Mouse (Mus musculus): ENCODE results near the gene Barhl1. TPM values are rescaled to one million over a fixed set of nuclear protein-coding genes. Genes with fewer than 3 reads are reported as not detected.

Barhl1 gene
- polyA plus RNA-seq (2016; fragmentation: Nextera tagmentation; extraction: Ambion mirVana), result 4.4 and 5.7 TPM in 2 replicates

DNA sequence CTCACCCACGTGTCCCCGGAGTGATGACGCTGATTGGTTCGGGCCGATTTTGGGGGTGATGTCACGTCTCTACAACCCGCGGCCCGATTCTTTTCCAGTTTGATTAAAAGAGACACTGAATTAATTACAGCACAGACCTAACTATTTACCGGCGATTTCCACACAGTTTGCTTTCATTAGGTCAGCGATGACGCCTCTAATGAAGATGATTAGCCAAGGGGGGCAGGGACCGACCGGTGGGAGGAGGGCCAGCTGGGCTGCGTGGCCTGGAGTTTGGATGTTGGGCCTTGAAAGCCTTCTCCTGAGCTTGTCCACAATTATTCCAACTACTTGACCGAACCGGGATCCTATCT lies at the start of gene Barhl1:
Gene Barhl1, minus strand, starts transcription at position 156 of the 353 bp plus-strand sequence.
- Histone ChIP-seq H3K4me2 (peak within 1 kb of the TSS; percentile 40), H3K9me3 (no peaks in the 10 kb centered on the region), H3K4me1 (peaks cover 28% of the 10 kb centered on the region), H3K4me3 (replicated peaks) (peak within 1 kb of the TSS; percentile 19), H3K9ac (peak within 1 kb of the TSS; percentile 29; the same call in 1 of the 2 replicates), H3K27me3 (peaks cover 98% of the 10 kb centered on the region), H3K27ac (no peak within 1 kb of the TSS), H3K36me3 (replicated peaks) (no peaks in the 10 kb centered on the region)
- no peak for ATAC-seq (ENCODE audit: low FRiP score)
- 2% methylated on average over 18 of the region's 18 CpGs for WGBS

- Histone ChIP-seq H3K27ac (no peak overlapping the region), H3K9ac (no peak overlapping the region), H3K4me1 (peaks cover 26% of the 10 kb centered on the region), H3K4me2 (no peak overlapping the region), H3K4me3 (replicated peaks) (no peak overlapping the region), H3K9me3 (no peaks in the 10 kb centered on the region), H3K36me3 (replicated peaks) (no peaks in the 10 kb centered on the region), H3K27me3 (peaks cover 61% of the 10 kb centered on the region)
- ATAC-seq (ENCODE audit: low FRiP score), result no peak
- 89% methylated on average over 6 of the region's 6 CpGs for WGBS
These were observed 47.1 kb upstream of the Barhl1 start for GRCm38 (mm10) chr2:28963565-28963964.

GRCm38 (mm10) chr2:28961636-28962035 lies 45.2 kb upstream of the Barhl1 start:
- no peak overlapping the region for H3K27ac ChIP-seq
- H3K36me3 ChIP-seq (replicated peaks), result no peaks in the 10 kb centered on the region
- H3K4me2 ChIP-seq, result no peak overlapping the region
- no peak overlapping the region for H3K4me3 ChIP-seq (replicated peaks)
- ATAC-seq (ENCODE audit: low FRiP score), result no peak
- 68% methylated on average over 5 of the region's 5 CpGs for WGBS
- H3K9ac ChIP-seq, result no peak overlapping the region
- no peaks in the 10 kb centered on the region for H3K9me3 ChIP-seq
- peaks cover 49% of the 10 kb centered on the region for H3K27me3 ChIP-seq
- H3K4me1 ChIP-seq, result peaks cover 12% of the 10 kb centered on the region

GRCm38 (mm10) chr2:28961024-28961585 lies 44.6 kb upstream of the Barhl1 start:
- no peak overlapping the region for H3K4me2 ChIP-seq
- H3K36me3 ChIP-seq (replicated peaks), result no peaks in the 10 kb centered on the region
- H3K27ac ChIP-seq, result no peak overlapping the region
- no peaks in the 10 kb centered on the region for H3K9me3 ChIP-seq
- no peak overlapping the region for H3K9ac ChIP-seq
- peaks cover 7% of the 10 kb centered on the region for H3K4me1 ChIP-seq
- no peak overlapping the region for H3K4me3 ChIP-seq (replicated peaks)
- ATAC-seq (ENCODE audit: low FRiP score), result no peak
- H3K27me3 ChIP-seq, result peaks cover 47% of the 10 kb centered on the region
- 93% methylated on average over 15 of the region's 15 CpGs for WGBS

DNA sequence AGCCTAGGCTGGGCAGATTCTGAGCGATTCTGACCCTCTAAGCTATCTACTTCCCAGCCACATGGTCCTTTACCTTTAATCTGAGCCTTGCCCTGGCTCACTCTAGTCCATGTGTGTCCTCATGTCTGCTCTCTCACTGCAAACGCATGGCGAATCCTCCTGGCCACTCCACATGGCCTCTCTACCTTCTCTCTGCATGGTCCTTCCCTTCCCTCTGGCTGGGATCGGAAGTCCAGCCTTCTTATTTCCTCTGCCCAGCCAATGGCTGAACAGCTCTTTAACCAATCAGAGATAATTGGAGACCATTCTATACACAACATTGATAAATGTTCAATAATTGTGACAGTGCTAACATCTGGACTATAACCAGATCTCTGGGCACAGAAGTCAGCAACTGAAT lies 40.4 kb upstream of the Barhl1 start:
- no peak overlapping the region for H3K27ac ChIP-seq
- no peaks in the 10 kb centered on the region for H3K4me1 ChIP-seq
- H3K4me2 ChIP-seq, result no peak overlapping the region
- 83% methylated on average over 4 of the region's 4 CpGs for WGBS
- no peaks in the 10 kb centered on the region for H3K36me3 ChIP-seq (replicated peaks)
- no peak for ATAC-seq (ENCODE audit: low FRiP score)
- peaks cover 44% of the 10 kb centered on the region for H3K27me3 ChIP-seq
- H3K9ac ChIP-seq, result no peak overlapping the region
- no peak overlapping the region for H3K4me3 ChIP-seq (replicated peaks)
- no peaks in the 10 kb centered on the region for H3K9me3 ChIP-seq

GRCm38 (mm10) chr2:28954595-28954994 lies 38.1 kb upstream of the Barhl1 start:
- no peak overlapping the region for H3K4me2 ChIP-seq
- no peaks in the 10 kb centered on the region for H3K9me3 ChIP-seq
- no peak overlapping the region for H3K4me3 ChIP-seq (replicated peaks)
- no peaks in the 10 kb centered on the region for H3K36me3 ChIP-seq (replicated peaks)
- no peak overlapping the region for H3K27ac ChIP-seq
- no peak overlapping the region for H3K9ac ChIP-seq
- no peak for ATAC-seq (ENCODE audit: low FRiP score)
- no peaks in the 10 kb centered on the region for H3K4me1 ChIP-seq
- H3K27me3 ChIP-seq, result peaks cover 46% of the 10 kb centered on the region
- 79% methylated on average over 9 of the region's 9 CpGs for WGBS

DNA sequence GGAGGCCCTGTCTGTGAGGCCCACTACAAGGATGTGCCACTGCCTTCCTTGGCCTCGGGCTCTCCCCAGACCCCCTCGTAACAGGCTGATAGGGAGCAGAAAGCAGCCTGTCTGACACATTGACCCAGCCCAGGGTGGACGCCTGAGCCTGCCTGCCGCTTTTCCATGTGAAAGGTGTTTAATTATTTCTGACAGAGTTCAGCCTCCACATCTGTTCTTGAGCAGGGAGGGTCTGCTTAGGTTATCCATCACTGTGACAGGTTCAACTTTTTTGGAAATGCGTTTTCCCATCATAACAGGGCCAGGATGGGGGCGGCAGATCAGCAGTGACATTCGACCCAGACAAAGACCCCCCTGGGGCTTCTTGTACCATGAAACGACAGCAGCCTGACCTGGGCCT lies 36.5 kb upstream of the Barhl1 start:
- Histone ChIP-seq H3K27ac (no peak overlapping the region), H3K9me3 (no peaks in the 10 kb centered on the region), H3K36me3 (replicated peaks) (no peaks in the 10 kb centered on the region), H3K9ac (no peak overlapping the region), H3K4me3 (replicated peaks) (no peak overlapping the region), H3K27me3 (peaks cover 40% of the 10 kb centered on the region), H3K4me1 (no peaks in the 10 kb centered on the region), H3K4me2 (no peak overlapping the region)
- ATAC-seq (ENCODE audit: low FRiP score), result no peak
- 60% methylated on average over 8 of the region's 8 CpGs for WGBS

- Histone ChIP-seq H3K9ac (no peak overlapping the region), H3K4me1 (peaks cover 32% of the 10 kb centered on the region), H3K36me3 (replicated peaks) (no peaks in the 10 kb centered on the region), H3K4me3 (replicated peaks) (no peak overlapping the region), H3K27ac (no peak overlapping the region), H3K4me2 (no peak overlapping the region), H3K27me3 (peaks cover 44% of the 10 kb centered on the region), H3K9me3 (no peaks in the 10 kb centered on the region)
- ATAC-seq (ENCODE audit: low FRiP score), result no peak
- WGBS, result 84% methylated on average over 3 of the region's 3 CpGs
These were observed 29.8 kb upstream of the Barhl1 start for GRCm38 (mm10) chr2:28946312-28946711.

- Histone ChIP-seq H3K4me3 (replicated peaks) (no peak overlapping the region), H3K9ac (no peak overlapping the region), H3K4me1 (peaks cover 32% of the 10 kb centered on the region), H3K27me3 (peaks cover 51% of the 10 kb centered on the region), H3K9me3 (no peaks in the 10 kb centered on the region), H3K27ac (peak overlapping the region; percentile 70; the same call in 1 of the 2 replicates), H3K4me2 (peak overlapping the region; percentile 17; the same call in 1 of the 2 replicates), H3K36me3 (replicated peaks) (no peaks in the 10 kb centered on the region)
- ATAC-seq (ENCODE audit: low FRiP score), result peak; percentile 60; the same call in 1 of the 2 replicates
- WGBS, result 33% methylated on average over 6 of the region's 6 CpGs
These were observed 28.9 kb upstream of the Barhl1 start for GRCm38 (mm10) chr2:28945388-28945787.

GRCm38 (mm10) chr2:28943666-28944516 lies 27.4 kb upstream of the Barhl1 start:
- Histone ChIP-seq H3K4me1 (peaks cover 40% of the 10 kb centered on the region), H3K36me3 (replicated peaks) (no peaks in the 10 kb centered on the region), H3K4me3 (replicated peaks) (no peak overlapping the region; the same call in 1 of the 2 replicates), H3K4me2 (peak overlapping the region; percentile 28), H3K9ac (peak overlapping the region; percentile 13; the same call in 1 of the 2 replicates), H3K27me3 (peaks cover 54% of the 10 kb centered on the region), H3K27ac (peak overlapping the region; percentile 70), H3K9me3 (no peaks in the 10 kb centered on the region)
- ATAC-seq (ENCODE audit: low FRiP score), result peak; percentile 80; the same call in 1 of the 2 replicates
- 16% methylated on average over 30 of the region's 30 CpGs for WGBS

GRCm38 (mm10) chr2:28938997-28939396 lies 22.5 kb upstream of the Barhl1 start:
- H3K27me3 ChIP-seq, result peaks cover 48% of the 10 kb centered on the region
- ATAC-seq (ENCODE audit: low FRiP score), result no peak
- 87% methylated on average over 7 of the region's 7 CpGs for WGBS

GRCm38 (mm10) chr2:28930571-28930970 lies 14.1 kb upstream of the Barhl1 start:
- no peaks in the 10 kb centered on the region for H3K9me3 ChIP-seq
- no peaks in the 10 kb centered on the region for H3K36me3 ChIP-seq (replicated peaks)
- peaks cover 54% of the 10 kb centered on the region for H3K27me3 ChIP-seq
- ATAC-seq (ENCODE audit: low FRiP score), result no peak
- H3K9ac ChIP-seq, result no peak overlapping the region
- H3K4me3 ChIP-seq (replicated peaks), result no peak overlapping the region
- peaks cover 2% of the 10 kb centered on the region; the same call in 1 of the 2 replicates for H3K4me1 ChIP-seq
- WGBS, result 95% methylated on average over 3 of the region's 3 CpGs
- H3K27ac ChIP-seq, result no peak overlapping the region
- H3K4me2 ChIP-seq, result no peak overlapping the region

More at GRCm38 (mm10) chr2:28938997-28939396, 22.5 kb upstream of the Barhl1 start:
- H3K4me1 ChIP-seq, result peaks cover 22% of the 10 kb centered on the region
- H3K4me3 ChIP-seq (replicated peaks), result no peak overlapping the region
- H3K4me2 ChIP-seq, result no peak overlapping the region
- H3K36me3 ChIP-seq (replicated peaks), result no peaks in the 10 kb centered on the region
- H3K9ac ChIP-seq, result no peak overlapping the region
- H3K27ac ChIP-seq, result no peak overlapping the region
- H3K9me3 ChIP-seq, result no peaks in the 10 kb centered on the region

All from forebrain, embryonic 12.5 days (tissue).